Mouse (Mus musculus) heart, adult 2 months (tissue): ENCODE data around the gene Pxylp1.

Source experiments
- CTCF ChIP-seq: fragments of 200-600 bp; IDR thresholded peaks from 2 replicates; pipeline ENCODE4 v1.8.1; 2022; ENCODE audit warnings: antibody characterized with exemption, mild to moderate bottlenecking, moderate library complexity
- POLR2A ChIP-seq: fragments of 200-500 bp; IDR thresholded peaks from 2 replicates; pipeline ENCODE4 v1.6.1; 2011; ENCODE audit warnings: mild to moderate bottlenecking, low read depth, low read length, control low read depth; ENCODE audit not compliant: insufficient read depth

DNA sequence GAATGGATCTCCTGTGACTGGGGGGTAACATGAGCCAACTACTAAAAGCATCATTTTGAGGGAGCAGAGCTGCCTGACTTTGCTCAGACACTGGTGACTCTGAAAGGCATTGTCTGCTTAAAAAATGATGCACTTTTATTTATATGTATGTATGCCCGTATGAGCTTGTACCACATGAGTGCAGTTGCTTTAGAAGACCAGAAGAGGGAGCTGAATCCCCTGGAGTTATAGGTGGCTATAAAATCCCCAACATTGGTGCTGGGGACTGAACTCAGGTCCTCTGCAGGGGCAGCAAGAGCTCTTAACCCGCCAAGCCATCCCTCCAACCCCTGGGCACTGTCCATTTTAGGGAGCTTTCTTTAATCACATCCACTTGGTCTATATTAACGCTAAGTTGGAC is 21.5 kb upstream of the Pxylp1 start:
- TF ChIP-seq CTCF: peak; percentile 16; the same call in 1 of the 2 replicates
- no peak for TF ChIP-seq POLR2A
